Mouse (Mus musculus) kidney, adult 2 months (tissue): Measurements from ENCODE around the gene Cmtm7. TPM values are rescaled to one million over a fixed set of nuclear protein-coding genes. Genes with fewer than 3 reads are reported as not detected.
A peak's percentile ranks its signal among the peaks of the same experiment; 100 is the strongest.

Experiments used
- DNase-seq: peaks from one replicate; pipeline ENCODE4 v3.0.0; 2021
- H3K27ac ChIP-seq: fragments of 200-500 bp; 2 replicates; pipeline ENCODE4 v1.5.1; 2012; ENCODE audit warnings: low read depth, low read length, control low read depth, inconsistent platforms; ENCODE audit not compliant: insufficient read depth
- H3K27me3 ChIP-seq: fragments of 200-500 bp; replicated peaks from 2 replicates; pipeline ENCODE4 v1.6.1; 2012; ENCODE audit warnings: mild to moderate bottlenecking, moderate library complexity, low read length, inconsistent platforms; ENCODE audit not compliant: control insufficient read depth, insufficient read depth
- H3K36me3 ChIP-seq: fragments of 200-500 bp; 2 replicates; pipeline ENCODE4 v1.6.1; 2012; ENCODE audit warnings: mild to moderate bottlenecking, moderate library complexity, low read length, inconsistent platforms; ENCODE audit not compliant: control insufficient read depth, insufficient read depth
- H3K4me1 ChIP-seq: fragments of 200-500 bp; 2 replicates; pipeline ENCODE4 v1.6.1; 2011; ENCODE audit warnings: low read length; ENCODE audit not compliant: control insufficient read depth, insufficient read depth
- H3K4me3 ChIP-seq: fragments of 200-500 bp; 2 replicates; pipeline ENCODE4 v1.5.1; 2011; ENCODE audit warnings: mild to moderate bottlenecking, low read depth, low read length, control low read depth; ENCODE audit not compliant: insufficient read depth
- CTCF ChIP-seq: fragments of 200-500 bp; conservative IDR thresholded peaks from 2 replicates; pipeline ENCODE4 v1.5.1; 2011; ENCODE audit warnings: low read depth, mild to moderate bottlenecking, control low read depth, low read length, moderate library complexity, mixed read lengths; ENCODE audit not compliant: insufficient read depth, insufficient read length
- POLR2A ChIP-seq: fragments of 200-500 bp; IDR thresholded peaks from one replicate; pipeline ENCODE4 v1.6.1; 2011; ENCODE audit warnings: low read depth, low read length, control low read depth
- WGBS: fragments of 180-500 bp; shearing (Covaris S2); methylation state at CpG from one replicate; pipeline ENCODE4 v1.1.7; 2018; 5-methylcytosine and 5-hydroxymethylcytosine counted together
- polyA plus RNA-seq: library from polyadenylated mRNA; depleted of rRNA; stranded (reverse); fragments of >200 nt; gene quantifications from 2 replicates; pipeline ENCODE4 v1.2.3, GENCODE M21; 2012

Cmtm7 gene
- polyA plus RNA-seq, 1 experiment = 58.2 TPM

- peak; percentile 29 for DNase-seq
- no peak overlapping the region for H3K4me3 ChIP-seq
- H3K27ac ChIP-seq = no peak overlapping the region
- H3K4me1 ChIP-seq = 0 out of 2 replicates have a peak, but pooled peaks cover 5% of the 10 kb centered on the region
- WGBS = 39% methylated on average over 8 of the region's 8 CpGs
- no peak for TF ChIP-seq POLR2A
- no peaks in the 10 kb centered on the region for H3K27me3 ChIP-seq
- no peaks in the 10 kb centered on the region for H3K36me3 ChIP-seq
Observed at GRCm38 (mm10) chr9:114807261-114807660, 25.6 kb upstream of the Cmtm7 start.

- WGBS = 45% methylated on average over 19 of the region's 19 CpGs
- DNase-seq = peak; percentile 71
- TF ChIP-seq POLR2A = no peak
- no peak for TF ChIP-seq CTCF
- no peak overlapping the region for H3K4me3 ChIP-seq
- H3K4me1 ChIP-seq = 0 out of 2 replicates have a peak, but pooled peaks cover 5% of the 10 kb centered on the region
- no peak overlapping the region for H3K27ac ChIP-seq
- H3K36me3 ChIP-seq = no peaks in the 10 kb centered on the region
- no peaks in the 10 kb centered on the region for H3K27me3 ChIP-seq
Observed at GRCm38 (mm10) chr9:114805151-114805671, 23.6 kb upstream of the Cmtm7 start.

GRCm38 (mm10) chr9:114802191-114802590 lies 20.5 kb upstream of the Cmtm7 start:
- Histone ChIP-seq H3K27ac (no peak overlapping the region), H3K4me3 (no peak overlapping the region), H3K36me3 (no peaks in the 10 kb centered on the region), H3K27me3 (no peaks in the 10 kb centered on the region), H3K4me1 (0 out of 2 replicates have a peak, but pooled peaks cover 5% of the 10 kb centered on the region)
- no peak for TF ChIP-seq CTCF
- no peak for TF ChIP-seq POLR2A
- no peak for DNase-seq
- WGBS = 63% methylated on average over 1 of the region's 1 CpGs

DNA sequence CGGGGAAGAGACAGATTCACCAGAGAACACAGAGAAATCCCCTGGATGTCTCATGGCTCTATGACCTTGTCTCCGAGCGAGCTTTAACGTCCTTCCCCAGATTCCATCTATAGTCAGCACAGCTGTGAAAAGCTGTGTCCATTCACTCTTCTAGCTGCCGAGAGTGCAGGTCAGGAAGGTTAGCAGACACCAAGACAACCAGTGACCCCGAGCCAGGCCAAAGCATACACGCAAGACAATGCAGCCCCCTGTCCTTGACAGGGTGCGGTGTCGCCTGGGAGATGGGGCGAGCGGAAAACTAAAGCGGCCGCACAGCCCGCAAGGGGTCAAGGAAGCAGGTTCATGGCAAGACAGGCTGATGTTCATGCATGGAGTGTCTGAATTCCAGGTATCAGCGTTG lies 19.6 kb upstream of the Cmtm7 start:
- no peak for TF ChIP-seq CTCF
- TF ChIP-seq POLR2A = no peak
- H3K27me3 ChIP-seq = no peaks in the 10 kb centered on the region
- 70% methylated on average over 15 of the region's 15 CpGs for WGBS
- H3K36me3 ChIP-seq = no peaks in the 10 kb centered on the region
- no peak overlapping the region for H3K4me3 ChIP-seq
- 0 out of 2 replicates have a peak, but pooled peaks cover 5% of the 10 kb centered on the region for H3K4me1 ChIP-seq
- DNase-seq = no peak
- no peak overlapping the region for H3K27ac ChIP-seq

DNA sequence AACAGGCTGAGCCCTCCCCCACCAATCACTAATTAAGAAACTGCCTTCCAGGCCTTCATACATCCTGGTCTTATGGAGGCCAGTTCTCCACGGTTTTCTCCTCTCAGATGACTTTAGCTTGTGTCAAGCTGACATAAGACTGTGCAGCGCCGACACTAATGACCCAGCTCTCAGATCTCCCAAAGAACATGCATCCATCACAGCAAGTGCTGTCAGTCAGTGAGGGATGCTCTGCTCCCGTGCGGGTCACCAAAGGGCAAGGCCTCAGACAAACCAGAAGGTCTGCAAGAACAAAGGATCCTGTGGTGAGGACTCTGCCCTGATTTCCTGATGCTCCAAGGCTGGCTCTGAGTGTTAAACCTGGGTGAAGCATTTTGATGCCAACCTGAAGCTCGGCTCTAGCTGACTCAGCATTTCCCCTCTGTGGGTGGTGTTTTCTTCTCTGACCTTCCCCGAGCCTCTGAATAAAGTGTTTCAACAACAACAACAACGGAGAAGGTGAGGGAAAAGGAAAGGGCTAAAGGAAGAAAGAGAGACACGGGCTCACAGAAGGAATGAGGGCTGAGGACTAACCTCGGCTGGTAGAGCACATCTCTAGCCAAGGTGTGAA lies 17.9 kb upstream of the Cmtm7 start:
- Histone ChIP-seq H3K4me3 (no peak overlapping the region), H3K4me1 (no peaks in the 10 kb centered on the region), H3K27ac (no peak overlapping the region), H3K36me3 (no peaks in the 10 kb centered on the region), H3K27me3 (no peaks in the 10 kb centered on the region)
- WGBS = 59% methylated on average over 10 of the region's 10 CpGs
- TF ChIP-seq POLR2A (no peak), CTCF (no peak)
- no peak for DNase-seq

DNA sequence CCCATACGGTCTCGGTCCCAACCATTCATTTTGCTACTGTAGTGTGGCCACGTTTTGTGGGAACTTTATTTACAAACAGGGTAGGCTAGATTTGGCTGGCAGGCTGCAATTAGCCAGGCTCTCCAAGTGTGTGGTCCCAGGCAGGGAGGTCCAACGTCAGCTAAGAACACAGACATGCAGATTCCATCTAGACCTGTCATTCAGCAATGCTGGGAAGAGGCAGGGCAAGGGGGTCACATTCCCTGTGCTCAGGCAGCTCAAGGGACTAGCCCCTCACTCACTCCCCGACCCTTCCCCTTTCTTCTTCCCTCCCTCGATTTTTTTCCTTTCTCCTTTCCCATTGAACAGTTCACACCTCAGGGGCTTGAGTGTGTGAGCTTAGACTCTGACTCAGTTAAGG lies 17.2 kb upstream of the Cmtm7 start:
- TF ChIP-seq CTCF = no peak
- TF ChIP-seq POLR2A = no peak
- WGBS = 64% methylated on average over 6 of the region's 6 CpGs
- DNase-seq = no peak

GRCm38 (mm10) chr9:114797329-114798004 lies 15.8 kb upstream of the Cmtm7 start:
- H3K36me3 ChIP-seq = no peaks in the 10 kb centered on the region
- TF ChIP-seq CTCF (peak; percentile 96), POLR2A (no peak)
- peak; percentile 86 for DNase-seq
- no peaks in the 10 kb centered on the region for H3K27me3 ChIP-seq
- no peak overlapping the region for H3K27ac ChIP-seq
- no peak overlapping the region for H3K4me3 ChIP-seq
- no peaks in the 10 kb centered on the region for H3K4me1 ChIP-seq
- WGBS = 59% methylated on average over 11 of the region's 11 CpGs

More for the DNA sequence above, 17.2 kb upstream of the Cmtm7 start:
- Histone ChIP-seq H3K27ac (no peak overlapping the region), H3K36me3 (no peaks in the 10 kb centered on the region), H3K4me3 (no peak overlapping the region), H3K27me3 (no peaks in the 10 kb centered on the region), H3K4me1 (no peaks in the 10 kb centered on the region)
